Mouse (Mus musculus) myocyte (in vitro differentiated cells): ENCODE measurements around the gene Slc33a1.

Experiments
- MAX ChIP-seq: IDR thresholded peaks from one replicate; pipeline ENCODE4 v1.6.1; 2011; ENCODE audit warnings: low read depth, mild to moderate bottlenecking, control low read depth
- POLR2A ChIP-seq: IDR thresholded peaks from one replicate; pipeline ENCODE4 v1.6.1; 2011; ENCODE audit warnings: low read depth, mild to moderate bottlenecking, control low read depth, moderate library complexity; ENCODE audit not compliant: insufficient read length

DNA sequence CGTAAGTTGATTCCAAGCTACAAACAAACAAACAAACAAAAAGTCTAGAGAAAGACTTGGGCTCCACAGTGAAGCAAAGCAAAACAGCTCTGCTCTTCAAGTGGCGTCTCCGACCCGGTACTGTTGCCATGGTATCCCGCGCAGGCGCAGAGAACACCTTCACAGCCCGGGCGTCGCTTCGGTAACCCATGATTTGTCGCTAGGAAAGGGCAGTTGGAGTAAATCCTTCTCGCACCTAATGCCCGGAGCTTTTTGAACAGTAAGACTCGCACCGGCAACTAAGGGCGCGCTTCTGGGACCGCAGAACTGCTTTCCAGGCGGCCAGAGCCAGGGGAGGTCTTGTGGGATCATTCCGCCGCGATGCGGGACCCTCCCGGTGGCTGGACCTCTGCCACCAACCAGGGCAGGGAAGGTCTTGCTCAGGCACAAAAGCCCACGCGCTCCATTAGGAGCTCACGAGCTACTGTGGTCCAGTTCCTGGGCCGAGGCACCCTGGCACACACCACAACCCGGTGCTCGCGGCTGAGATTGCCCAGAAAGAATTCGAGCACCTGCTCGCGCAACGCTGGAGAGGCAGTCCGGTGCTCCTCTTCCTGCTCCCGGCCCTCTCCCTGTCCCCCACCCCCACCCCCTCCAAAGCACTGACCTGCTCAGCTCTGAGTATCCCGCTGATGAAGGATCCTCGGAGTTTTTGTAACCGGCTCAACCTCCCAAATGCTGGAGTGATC, 65.8 kb downstream of the Slc33a1 start:
- TF ChIP-seq MAX (no peak), POLR2A (no peak)
